Mouse (Mus musculus): ENCODE results near the gene Lrguk. TPM values are rescaled to one million over a fixed set of nuclear protein-coding genes. Genes with fewer than 3 reads are reported as not detected.

Lrguk gene
- polyA plus RNA-seq, 1 experiment, result 0.88 TPM

- DNase-seq (ENCODE audit: low read depth), result peak; percentile 66
- TF ChIP-seq POLR2A (IDR thresholded peaks at IDR 0.05; ENCODE audit: borderline replicate concordance, extremely low read depth, insufficient read depth, insufficient read length, poor library complexity, severe bottlenecking) (no peak), CTCF (IDR thresholded peaks at IDR 0.05; ENCODE audit: borderline replicate concordance, extremely low read depth, insufficient read depth, insufficient read length) (no peak)
Observed at GRCm38 (mm10) chr6:34149066-34149465, 119.8 kb downstream of the Lrguk start.

- TF ChIP-seq CTCF (IDR thresholded peaks at IDR 0.05; ENCODE audit: borderline replicate concordance, extremely low read depth, insufficient read depth, insufficient read length), result no peak
- no peak for TF ChIP-seq POLR2A (IDR thresholded peaks at IDR 0.05; ENCODE audit: borderline replicate concordance, extremely low read depth, insufficient read depth, insufficient read length, poor library complexity, severe bottlenecking)
- no peak for DNase-seq (ENCODE audit: low read depth)
Observed at GRCm38 (mm10) chr6:34149821-34150220, 120.6 kb downstream of the Lrguk start.

GRCm38 (mm10) chr6:34153069-34154052, 124.1 kb downstream of the Lrguk start:
- TF ChIP-seq CTCF (IDR thresholded peaks at IDR 0.05; ENCODE audit: borderline replicate concordance, extremely low read depth, insufficient read depth, insufficient read length), result no peak
- TF ChIP-seq POLR2A (IDR thresholded peaks at IDR 0.05; ENCODE audit: borderline replicate concordance, extremely low read depth, insufficient read depth, insufficient read length, poor library complexity, severe bottlenecking), result no peak
- DNase-seq (ENCODE audit: low read depth), result peak; percentile 89

- no peak for TF ChIP-seq POLR2A (IDR thresholded peaks at IDR 0.05; ENCODE audit: borderline replicate concordance, extremely low read depth, insufficient read depth, insufficient read length, poor library complexity, severe bottlenecking)
- no peak for TF ChIP-seq CTCF (IDR thresholded peaks at IDR 0.05; ENCODE audit: borderline replicate concordance, extremely low read depth, insufficient read depth, insufficient read length)
- DNase-seq (ENCODE audit: low read depth), result peak; percentile 96
Observed at GRCm38 (mm10) chr6:34154202-34154601, 125.0 kb downstream of the Lrguk start.

- TF ChIP-seq POLR2A (IDR thresholded peaks at IDR 0.05; ENCODE audit: borderline replicate concordance, extremely low read depth, insufficient read depth, insufficient read length, poor library complexity, severe bottlenecking), result no peak
- TF ChIP-seq CTCF (IDR thresholded peaks at IDR 0.05; ENCODE audit: borderline replicate concordance, extremely low read depth, insufficient read depth, insufficient read length), result no peak
Observed at GRCm38 (mm10) chr6:34155137-34155804, 126.0 kb downstream of the Lrguk start.

GRCm38 (mm10) chr6:34156057-34156456, 126.8 kb downstream of the Lrguk start:
- peak; percentile 27 for DNase-seq (ENCODE audit: low read depth)
- TF ChIP-seq CTCF (IDR thresholded peaks at IDR 0.05; ENCODE audit: borderline replicate concordance, extremely low read depth, insufficient read depth, insufficient read length) (no peak), POLR2A (IDR thresholded peaks at IDR 0.05; ENCODE audit: borderline replicate concordance, extremely low read depth, insufficient read depth, insufficient read length, poor library complexity, severe bottlenecking) (no peak)

More at GRCm38 (mm10) chr6:34155137-34155804, 126.0 kb downstream of the Lrguk start:
- DNase-seq (ENCODE audit: low read depth), result no peak

GRCm38 (mm10) chr6:34156841-34157748, 127.8 kb downstream of the Lrguk start:
- peak; percentile 59 for DNase-seq (ENCODE audit: low read depth)
- TF ChIP-seq POLR2A (IDR thresholded peaks at IDR 0.05; ENCODE audit: borderline replicate concordance, extremely low read depth, insufficient read depth, insufficient read length, poor library complexity, severe bottlenecking) (no peak), CTCF (IDR thresholded peaks at IDR 0.05; ENCODE audit: borderline replicate concordance, extremely low read depth, insufficient read depth, insufficient read length) (no peak)

- DNase-seq (ENCODE audit: low read depth), result no peak
- TF ChIP-seq POLR2A (IDR thresholded peaks at IDR 0.05; ENCODE audit: borderline replicate concordance, extremely low read depth, insufficient read depth, insufficient read length, poor library complexity, severe bottlenecking) (no peak), CTCF (IDR thresholded peaks at IDR 0.05; ENCODE audit: borderline replicate concordance, extremely low read depth, insufficient read depth, insufficient read length) (no peak)
Observed at GRCm38 (mm10) chr6:34159998-34160815, 131.0 kb downstream of the Lrguk start.

- no peak for TF ChIP-seq POLR2A (IDR thresholded peaks at IDR 0.05; ENCODE audit: borderline replicate concordance, extremely low read depth, insufficient read depth, insufficient read length, poor library complexity, severe bottlenecking)
- no peak for TF ChIP-seq CTCF (IDR thresholded peaks at IDR 0.05; ENCODE audit: borderline replicate concordance, extremely low read depth, insufficient read depth, insufficient read length)
- no peak for DNase-seq (ENCODE audit: low read depth)
Observed at GRCm38 (mm10) chr6:34160816-34161310, 131.6 kb downstream of the Lrguk start.

- TF ChIP-seq POLR2A (IDR thresholded peaks at IDR 0.05; ENCODE audit: borderline replicate concordance, extremely low read depth, insufficient read depth, insufficient read length, poor library complexity, severe bottlenecking), result no peak
- TF ChIP-seq CTCF (IDR thresholded peaks at IDR 0.05; ENCODE audit: borderline replicate concordance, extremely low read depth, insufficient read depth, insufficient read length), result no peak
- no peak for DNase-seq (ENCODE audit: low read depth)
Observed at GRCm38 (mm10) chr6:34161511-34161910, 132.3 kb downstream of the Lrguk start.
